Mouse (Mus musculus): ENCODE results near the gene Tmem274. TPM values are rescaled to one million over a fixed set of nuclear protein-coding genes. Genes with fewer than 3 reads are reported as not detected.
"Not testable (repeated sequence)": the region's sequence is repeated elsewhere in the genome, so short reads cannot be mapped to it uniquely, and the experiment has no call there.

Tmem274 gene
- polyA plus RNA-seq (2015; fragmentation: Nextera tagmentation; extraction: Ambion mirVana), result 0.37 TPM in 1 of 2 replicates, not detected in the other

DNA sequence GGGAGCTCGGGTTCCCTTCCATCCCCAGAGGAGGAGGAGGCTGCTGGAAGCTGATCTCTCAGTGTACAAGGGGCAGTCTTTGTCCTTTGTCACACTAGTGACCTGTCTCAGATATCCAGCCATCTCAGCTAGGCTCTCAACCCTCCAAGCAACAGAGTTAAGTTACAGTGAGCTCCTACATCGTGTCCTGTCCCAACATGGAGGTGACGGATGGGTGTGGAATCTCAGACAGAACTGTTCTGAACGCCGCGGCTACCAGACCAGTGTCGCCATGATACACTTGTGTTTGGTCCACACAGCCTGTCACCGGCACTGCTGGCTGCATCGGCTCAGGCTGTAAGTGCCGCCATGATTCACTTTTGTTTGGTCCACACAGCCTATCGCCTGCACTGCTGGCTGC is at the start of gene Tmem274:
Gene Tmem274 (plus strand): TSS at position 301 of the 400 bp plus-strand sequence.
- no peaks in the 10 kb centered on the region; the same call in 1 of the 2 replicates for H3K4me1 ChIP-seq
- 70% methylated on average over 11 of the region's 11 CpGs for whole genome bisulfite sequencing
- H3K9me3 ChIP-seq, result no peaks in the 10 kb centered on the region
- H3K27me3 ChIP-seq, result no peaks in the 10 kb centered on the region
- H3K4me3 ChIP-seq, result no peak within 1 kb of the TSS
- H3K9ac ChIP-seq, result no peak within 1 kb of the TSS
- H3K36me3 ChIP-seq, result peaks cover 17% of the 10 kb centered on the region
- H3K4me2 ChIP-seq, result no peak within 1 kb of the TSS
- no peak for ATAC-seq (ENCODE audit: insufficient number of reproducible peaks, insufficient read depth, low FRiP score, low TSS enrichment, low read depth)
- H3K27ac ChIP-seq, result no peak within 1 kb of the TSS

DNA sequence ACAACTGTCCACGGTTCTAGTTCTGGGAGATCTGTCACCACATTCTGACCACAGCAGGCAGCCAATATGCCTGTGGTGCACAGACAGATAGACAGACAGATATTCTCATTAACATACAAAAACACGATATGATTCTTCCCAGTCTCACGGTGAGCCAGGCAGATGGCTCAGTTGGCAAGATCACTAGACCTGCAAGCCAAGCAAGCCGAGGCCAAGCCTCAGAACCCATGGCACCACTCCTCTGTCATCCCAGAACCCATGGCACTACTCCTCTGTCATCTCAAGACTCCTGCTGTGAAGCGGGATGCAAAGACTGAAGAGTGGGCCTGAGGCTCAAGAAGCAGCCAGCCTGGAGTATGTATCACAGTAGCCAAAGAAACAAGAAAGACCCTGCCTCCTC is 47.6 kb upstream of the Tmem274 start:
- Histone ChIP-seq H3K4me1 (peaks cover 3% of the 10 kb centered on the region; the same call in 1 of the 2 replicates), H3K27ac (no peak overlapping the region), H3K4me3 (no peak overlapping the region), H3K4me2 (no peak overlapping the region), H3K9me3 (no peaks in the 10 kb centered on the region), H3K9ac (no peak overlapping the region), H3K36me3 (no peaks in the 10 kb centered on the region), H3K27me3 (no peaks in the 10 kb centered on the region)
- no peak for ATAC-seq (ENCODE audit: insufficient number of reproducible peaks, insufficient read depth, low FRiP score, low TSS enrichment, low read depth)
- WGBS, result 84% methylated on average over 5 of the region's 5 CpGs

GRCm38 (mm10) chr4:149431887-149432286 is 45.3 kb upstream of the Tmem274 start:
- not testable (repeated sequence) for H3K9ac ChIP-seq; H3K9me3 ChIP-seq; H3K27ac ChIP-seq; H3K4me1 ChIP-seq; H3K36me3 ChIP-seq; H3K4me2 ChIP-seq; H3K27me3 ChIP-seq; H3K4me3 ChIP-seq; ATAC-seq (ENCODE audit: insufficient number of reproducible peaks, insufficient read depth, low FRiP score, low TSS enrichment, low read depth)
- whole genome bisulfite sequencing, result 69% methylated on average over 1 of the region's 1 CpGs

DNA sequence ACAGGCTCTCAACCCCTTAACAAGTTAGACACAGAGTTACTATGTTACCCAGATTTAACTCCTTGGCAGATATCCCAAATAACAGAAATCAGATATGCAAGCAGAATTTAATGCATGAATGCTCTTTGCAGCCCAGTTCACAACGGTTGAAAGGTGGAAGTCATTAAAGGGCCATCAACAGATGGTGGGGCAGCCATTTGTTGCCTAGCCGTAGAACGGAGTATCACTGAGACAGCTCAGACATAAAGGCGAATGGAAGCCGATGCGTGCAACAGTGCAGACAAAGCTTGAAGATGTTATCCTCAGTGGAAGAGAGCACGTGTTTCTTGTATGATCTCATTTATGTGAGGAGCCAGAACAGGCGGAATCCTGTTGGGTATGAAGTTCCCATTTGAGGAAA is 36.6 kb upstream of the Tmem274 start:
- Histone ChIP-seq H3K4me2 (0 out of 2 replicates have a peak overlapping the region, but pooled peaks have one; percentile 9), H3K9me3 (no peaks in the 10 kb centered on the region), H3K27ac (peak overlapping the region; percentile 51; the same call in 1 of the 2 replicates), H3K4me1 (peaks cover 24% of the 10 kb centered on the region), H3K4me3 (no peak overlapping the region), H3K9ac (0 out of 2 replicates have a peak overlapping the region, but pooled peaks have one; percentile 44), H3K36me3 (no peaks in the 10 kb centered on the region), H3K27me3 (no peaks in the 10 kb centered on the region)
- WGBS, result 35% methylated on average over 8 of the region's 8 CpGs
- no peak for ATAC-seq (ENCODE audit: insufficient number of reproducible peaks, insufficient read depth, low FRiP score, low TSS enrichment, low read depth)

- H3K4me2 ChIP-seq, result no peak overlapping the region
- H3K9me3 ChIP-seq, result no peaks in the 10 kb centered on the region
- WGBS, result 46% methylated on average over 3 of the region's 3 CpGs
- no peak overlapping the region for H3K9ac ChIP-seq
- H3K27ac ChIP-seq, result no peak overlapping the region
- H3K27me3 ChIP-seq, result no peaks in the 10 kb centered on the region
- no peak overlapping the region for H3K4me3 ChIP-seq
- ATAC-seq (ENCODE audit: insufficient number of reproducible peaks, insufficient read depth, low FRiP score, low TSS enrichment, low read depth), result no peak
- H3K36me3 ChIP-seq, result no peaks in the 10 kb centered on the region
- peaks cover 32% of the 10 kb centered on the region for H3K4me1 ChIP-seq
Measured at GRCm38 (mm10) chr4:149442436-149442835, 34.7 kb upstream of the Tmem274 start.

- Histone ChIP-seq H3K4me2 (peak overlapping the region; percentile 59), H3K4me1 (peaks cover 32% of the 10 kb centered on the region), H3K9ac (no peak overlapping the region), H3K9me3 (no peaks in the 10 kb centered on the region), H3K36me3 (no peaks in the 10 kb centered on the region), H3K27me3 (no peaks in the 10 kb centered on the region), H3K27ac (peak overlapping the region; percentile 91; the same call in 1 of the 2 replicates), H3K4me3 (no peak overlapping the region)
- 66% methylated on average over 1 of the region's 1 CpGs for WGBS
- no peak for ATAC-seq (ENCODE audit: insufficient number of reproducible peaks, insufficient read depth, low FRiP score, low TSS enrichment, low read depth)
Measured at GRCm38 (mm10) chr4:149444465-149444864, 32.7 kb upstream of the Tmem274 start.

DNA sequence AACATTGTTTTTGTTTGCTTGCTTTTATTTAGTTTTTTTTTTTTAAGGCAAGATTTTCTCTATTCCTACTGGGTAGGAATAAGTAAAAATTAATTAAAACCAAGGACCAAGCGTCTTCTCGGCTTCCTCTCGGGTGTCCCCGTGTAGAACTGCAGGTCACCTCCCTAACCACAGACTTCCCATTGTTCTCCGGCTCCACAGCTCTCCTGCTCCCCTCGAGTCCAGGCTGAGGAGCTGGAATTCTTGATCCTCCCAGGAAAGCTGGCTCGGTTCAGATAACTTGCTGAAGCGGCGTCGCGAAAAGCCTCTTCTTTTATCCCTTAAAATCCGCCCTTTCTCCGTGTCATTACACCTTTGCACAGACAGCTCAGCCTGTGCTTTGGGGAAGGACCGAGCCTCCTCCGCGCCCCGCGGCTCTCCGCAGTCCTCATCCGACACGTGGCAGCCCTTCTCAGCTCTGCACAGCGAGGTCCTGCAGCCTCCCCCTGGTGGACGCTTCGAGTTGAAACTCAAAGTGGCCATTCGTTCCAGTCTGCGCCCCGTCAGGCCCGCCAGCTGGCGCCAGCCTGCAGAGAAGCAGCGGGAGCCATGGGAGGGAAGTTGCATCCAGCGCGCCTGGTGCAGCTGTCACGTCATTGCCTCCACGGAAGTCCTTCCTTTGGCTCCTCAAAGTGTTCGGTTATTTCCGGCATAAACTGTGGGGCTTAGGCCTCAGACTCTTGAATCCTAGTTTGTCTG is 32.0 kb upstream of the Tmem274 start:
- H3K27ac ChIP-seq, result peak overlapping the region; percentile 91
- peak overlapping the region; percentile 59 for H3K4me2 ChIP-seq
- H3K9ac ChIP-seq, result peak overlapping the region; percentile 75
- H3K4me3 ChIP-seq, result peak overlapping the region; percentile 35
- H3K36me3 ChIP-seq, result no peaks in the 10 kb centered on the region
- no peaks in the 10 kb centered on the region for H3K9me3 ChIP-seq
- peaks cover 31% of the 10 kb centered on the region for H3K4me1 ChIP-seq
- H3K27me3 ChIP-seq, result no peaks in the 10 kb centered on the region
- ATAC-seq (ENCODE audit: insufficient number of reproducible peaks, insufficient read depth, low FRiP score, low TSS enrichment, low read depth), result peak; percentile 96
- WGBS, result under 1% methylated on average over 36 of the region's 36 CpGs

DNA sequence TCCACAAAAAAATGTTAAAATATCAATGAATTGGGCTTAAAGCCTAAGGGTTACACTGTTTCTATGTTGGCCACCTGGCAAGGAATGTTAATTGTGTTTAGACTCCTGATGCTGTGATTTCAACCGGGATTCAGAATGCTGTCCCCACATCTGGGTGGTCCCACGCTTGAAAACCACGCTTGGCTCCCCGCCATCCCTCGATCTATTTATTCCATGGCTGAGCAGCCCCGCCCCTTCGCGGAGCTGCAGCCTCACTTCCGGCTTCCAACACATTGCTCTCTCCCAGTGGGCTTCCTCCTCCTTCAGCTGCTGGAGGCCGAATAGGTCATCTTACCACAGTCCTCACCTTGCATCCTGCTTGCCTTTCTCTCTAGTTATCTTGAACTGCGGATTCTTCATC is 31.3 kb upstream of the Tmem274 start:
- Histone ChIP-seq H3K4me3 (peak overlapping the region; percentile 35), H3K4me1 (peaks cover 24% of the 10 kb centered on the region), H3K27ac (peak overlapping the region; percentile 91), H3K9me3 (no peaks in the 10 kb centered on the region), H3K36me3 (no peaks in the 10 kb centered on the region), H3K9ac (0 out of 2 replicates have a peak overlapping the region, but pooled peaks have one; percentile 75), H3K27me3 (no peaks in the 10 kb centered on the region), H3K4me2 (peak overlapping the region; percentile 59)
- peak; percentile 46; the same call in 1 of the 2 replicates for ATAC-seq (ENCODE audit: insufficient number of reproducible peaks, insufficient read depth, low FRiP score, low TSS enrichment, low read depth)
- 1% methylated on average over 11 of the region's 11 CpGs for WGBS

DNA sequence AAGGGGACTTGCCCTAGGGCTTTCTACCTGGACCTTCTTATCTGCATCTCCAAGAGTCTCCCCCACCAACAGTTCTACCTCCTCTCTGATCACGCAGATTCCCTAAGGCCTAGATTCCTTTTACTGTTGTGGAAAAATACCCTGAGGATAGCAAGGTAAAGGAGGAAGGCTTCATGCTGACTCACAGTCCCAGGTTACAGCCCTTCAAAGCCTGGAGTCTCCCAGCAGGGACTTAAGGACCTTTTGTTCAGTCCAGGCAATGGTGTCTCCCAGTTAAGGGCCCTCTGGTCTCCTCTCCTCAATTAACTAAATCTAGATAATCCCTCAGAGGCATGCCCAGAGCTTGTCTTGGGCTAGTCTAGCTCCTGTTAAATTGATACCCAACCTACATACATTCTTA is 30.9 kb upstream of the Tmem274 start:
- 0 out of 2 replicates have a peak overlapping the region, but pooled peaks have one; percentile 75 for H3K9ac ChIP-seq
- H3K27me3 ChIP-seq, result no peaks in the 10 kb centered on the region
- H3K9me3 ChIP-seq, result no peaks in the 10 kb centered on the region
- peaks cover 22% of the 10 kb centered on the region for H3K4me1 ChIP-seq
- peak overlapping the region; percentile 35 for H3K4me3 ChIP-seq
- peak overlapping the region; percentile 91 for H3K27ac ChIP-seq
- ATAC-seq (ENCODE audit: insufficient number of reproducible peaks, insufficient read depth, low FRiP score, low TSS enrichment, low read depth), result no peak
- no peaks in the 10 kb centered on the region for H3K36me3 ChIP-seq
- 28% methylated on average over 1 of the region's 1 CpGs for WGBS
- H3K4me2 ChIP-seq, result peak overlapping the region; percentile 59

- H3K27me3 ChIP-seq, result no peaks in the 10 kb centered on the region
- H3K4me2 ChIP-seq, result no peak overlapping the region
- no peaks in the 10 kb centered on the region for H3K9me3 ChIP-seq
- 82% methylated on average over 3 of the region's 3 CpGs for WGBS
- H3K36me3 ChIP-seq, result no peaks in the 10 kb centered on the region
- H3K27ac ChIP-seq, result no peak overlapping the region
- peaks cover 8% of the 10 kb centered on the region for H3K4me1 ChIP-seq
- no peak for ATAC-seq (ENCODE audit: insufficient number of reproducible peaks, insufficient read depth, low FRiP score, low TSS enrichment, low read depth)
- H3K4me3 ChIP-seq, result no peak overlapping the region
- no peak overlapping the region for H3K9ac ChIP-seq
Measured at GRCm38 (mm10) chr4:149450636-149451035, 26.5 kb upstream of the Tmem274 start.

DNA sequence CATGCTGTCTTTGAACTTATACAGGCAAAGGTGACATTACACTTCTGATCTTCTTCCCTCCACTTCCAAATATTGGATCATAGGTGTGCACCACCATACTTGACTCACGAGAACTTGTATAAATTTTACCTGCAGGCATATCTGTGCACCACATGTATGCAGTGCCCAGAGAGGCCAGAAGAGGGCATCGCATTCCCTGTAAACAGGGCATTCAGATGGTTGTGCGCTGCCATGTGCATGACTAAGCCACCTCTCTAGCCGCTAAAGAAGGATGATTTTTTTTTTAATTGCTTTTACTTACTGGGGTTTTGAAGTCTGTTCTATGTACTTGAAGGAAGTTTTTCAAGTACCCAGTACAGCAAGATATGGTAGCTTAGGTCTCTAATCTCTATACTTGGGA is 23.5 kb upstream of the Tmem274 start:
- Histone ChIP-seq H3K4me1 (no peaks in the 10 kb centered on the region), H3K4me2 (no peak overlapping the region), H3K9me3 (no peaks in the 10 kb centered on the region), H3K4me3 (no peak overlapping the region), H3K27ac (no peak overlapping the region), H3K9ac (no peak overlapping the region), H3K36me3 (no peaks in the 10 kb centered on the region), H3K27me3 (no peaks in the 10 kb centered on the region)
- WGBS, result 78% methylated on average over 4 of the region's 4 CpGs
- no peak for ATAC-seq (ENCODE audit: insufficient number of reproducible peaks, insufficient read depth, low FRiP score, low TSS enrichment, low read depth)

DNA sequence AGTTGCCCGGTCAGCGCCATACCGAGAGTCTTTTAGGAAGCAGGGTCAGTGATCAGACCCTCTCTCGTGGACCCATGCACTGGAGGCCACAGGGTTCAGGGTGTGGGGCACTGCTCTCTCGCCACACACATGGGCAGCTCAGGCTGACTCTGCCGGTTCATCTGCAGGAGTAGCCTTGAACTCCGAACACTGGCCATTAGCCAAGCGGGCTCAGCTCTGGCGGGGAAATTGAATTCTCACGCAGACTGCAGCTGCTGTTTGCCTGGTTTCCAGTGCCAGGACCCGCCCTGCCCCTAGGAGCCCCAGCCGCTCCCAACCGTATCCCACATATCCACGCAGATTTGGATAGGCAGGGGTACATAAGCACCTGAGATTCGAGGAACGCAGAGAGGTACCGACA is 22.9 kb upstream of the Tmem274 start:
- no peak for ATAC-seq (ENCODE audit: insufficient number of reproducible peaks, insufficient read depth, low FRiP score, low TSS enrichment, low read depth)
- Histone ChIP-seq H3K4me3 (no peak overlapping the region), H3K36me3 (no peaks in the 10 kb centered on the region), H3K4me1 (no peaks in the 10 kb centered on the region), H3K9ac (no peak overlapping the region), H3K27me3 (no peaks in the 10 kb centered on the region), H3K4me2 (no peak overlapping the region), H3K27ac (no peak overlapping the region), H3K9me3 (no peaks in the 10 kb centered on the region)
- WGBS, result 83% methylated on average over 17 of the region's 17 CpGs
